Mouse (Mus musculus) midbrain, embryonic 16.5 days (tissue): ENCODE data around the gene Rcsd1. TPM values are rescaled to one million over a fixed set of nuclear protein-coding genes. Genes with fewer than 3 reads are reported as not detected.

ENCODE experiments used
- ATAC-seq: fragments of 200-750 bp; cut with Nextera tagmentation; 2 replicates; pipeline ENCODE4 v1.8.0; 2017; ENCODE audit warnings: moderate TSS enrichment
- H3K27ac ChIP-seq: fragments of 300-500 bp; sonication (generic); 2 replicates; pipeline ENCODE4 v1.5.1; 2014; ENCODE audit warnings: mild to moderate bottlenecking, low read length, mixed read lengths
- H3K27me3 ChIP-seq: fragments of 300-500 bp; sonication (generic); 2 replicates; pipeline ENCODE4 v1.6.1; 2014; ENCODE audit warnings: low read depth, low read length, mixed read lengths; ENCODE audit not compliant: control insufficient read depth, insufficient read depth
- H3K36me3 ChIP-seq: fragments of 300-500 bp; sonication (generic); 2 replicates; pipeline ENCODE4 v1.6.1; 2014; ENCODE audit warnings: mild to moderate bottlenecking, low read length, moderate library complexity, mixed read lengths; ENCODE audit not compliant: control insufficient read depth, insufficient read depth
- H3K4me1 ChIP-seq: fragments of 300-500 bp; sonication (generic); 2 replicates; pipeline ENCODE4 v1.6.1; 2014; ENCODE audit warnings: mild to moderate bottlenecking, low read length, mixed read lengths; ENCODE audit not compliant: control insufficient read depth, insufficient read depth
- H3K4me2 ChIP-seq: fragments of 300-500 bp; sonication (generic); 2 replicates; pipeline ENCODE4 v1.6.1; 2014; ENCODE audit warnings: mild to moderate bottlenecking, low read length, mixed read lengths
- H3K4me3 ChIP-seq: fragments of 300-500 bp; sonication (generic); 2 replicates; pipeline ENCODE4 v1.5.1; 2014; ENCODE audit warnings: low read depth, mild to moderate bottlenecking, low read length, moderate library complexity, mixed read lengths
- H3K9ac ChIP-seq: fragments of 300-500 bp; sonication (generic); 2 replicates; pipeline ENCODE4 v1.6.1; 2014; ENCODE audit warnings: low read depth, low read length, mixed read lengths
- H3K9me3 ChIP-seq: fragments of 300-500 bp; sonication (generic); replicated peaks from 2 replicates; pipeline ENCODE4 v1.6.1; 2014; ENCODE audit warnings: mild to moderate bottlenecking, low read length, mixed read lengths; ENCODE audit not compliant: control insufficient read depth, poor library complexity, severe bottlenecking
- WGBS: fragments of 180-500 bp; shearing (Covaris S2); extraction: QIAGEN DNeasy Blood & Tissue Kit; methylation state at CpG from one replicate; pipeline ENCODE4 v1.1.7; 2014; 5-methylcytosine and 5-hydroxymethylcytosine counted together
- polyA plus RNA-seq: library from polyadenylated mRNA; unstranded; fragments of >200 nt; fragmentation: Nextera tagmentation; extraction: Ambion mirVana; gene quantifications from 2 replicates; pipeline ENCODE4 v1.2.1, GENCODE M21; 2015

The Rcsd1 gene
- polyA plus RNA-seq, 1 experiment from 2014 or later: 7.9 TPM

DNA sequence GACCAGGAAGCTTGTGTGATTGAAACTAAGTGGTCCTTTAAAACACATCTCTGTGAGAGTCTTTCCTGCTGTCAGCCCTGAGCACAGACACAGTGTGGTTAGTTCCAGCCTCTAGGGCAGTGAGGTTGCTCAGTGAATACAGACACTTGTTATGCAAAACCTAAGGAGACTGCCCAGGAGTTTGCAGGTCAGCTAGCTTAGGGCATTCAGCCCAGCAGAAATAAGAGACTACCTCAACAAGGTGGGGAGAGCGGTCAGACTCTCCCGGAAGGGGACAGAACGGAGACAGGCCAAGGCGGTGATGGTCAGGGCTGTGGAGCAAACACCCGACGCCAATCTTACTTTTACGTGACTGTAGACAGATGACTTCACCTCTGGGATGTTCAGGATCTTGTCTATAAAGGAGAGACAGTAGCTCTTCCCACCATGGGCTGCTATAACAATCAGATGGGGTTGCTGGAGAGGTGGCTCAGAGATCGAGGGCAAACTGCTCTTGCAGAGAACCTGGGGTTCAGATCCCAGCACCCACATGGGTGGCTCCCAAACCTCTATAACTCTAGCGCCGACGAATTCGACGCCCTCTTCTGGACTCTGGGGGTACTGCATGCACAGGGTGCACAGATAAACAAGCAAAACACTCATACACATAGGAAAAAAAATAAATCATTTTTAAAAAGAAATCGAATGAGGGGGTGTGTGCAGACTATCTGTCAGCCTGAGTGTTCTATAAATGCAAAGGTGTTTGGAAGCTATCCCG is 30.5 kb downstream of the Rcsd1 start:
- Histone ChIP-seq H3K27ac (no peak overlapping the region), H3K36me3 (no peaks in the 10 kb centered on the region), H3K9me3 (no peaks in the 10 kb centered on the region), H3K4me1 (no peaks in the 10 kb centered on the region), H3K4me3 (no peak overlapping the region), H3K9ac (no peak overlapping the region), H3K27me3 (no peaks in the 10 kb centered on the region), H3K4me2 (no peak overlapping the region)
- WGBS: 62% methylated on average over 15 of the region's 15 CpGs
- no peak for ATAC-seq

- Histone ChIP-seq H3K27ac (no peak overlapping the region), H3K27me3 (no peaks in the 10 kb centered on the region), H3K4me1 (no peaks in the 10 kb centered on the region), H3K9ac (no peak overlapping the region), H3K4me3 (no peak overlapping the region), H3K9me3 (no peaks in the 10 kb centered on the region), H3K36me3 (no peaks in the 10 kb centered on the region), H3K4me2 (no peak overlapping the region)
- WGBS: 62% methylated on average over 4 of the region's 4 CpGs
- ATAC-seq: no peak
Observed at GRCm38 (mm10) chr1:165677558-165677957, 32.0 kb downstream of the Rcsd1 start.

DNA sequence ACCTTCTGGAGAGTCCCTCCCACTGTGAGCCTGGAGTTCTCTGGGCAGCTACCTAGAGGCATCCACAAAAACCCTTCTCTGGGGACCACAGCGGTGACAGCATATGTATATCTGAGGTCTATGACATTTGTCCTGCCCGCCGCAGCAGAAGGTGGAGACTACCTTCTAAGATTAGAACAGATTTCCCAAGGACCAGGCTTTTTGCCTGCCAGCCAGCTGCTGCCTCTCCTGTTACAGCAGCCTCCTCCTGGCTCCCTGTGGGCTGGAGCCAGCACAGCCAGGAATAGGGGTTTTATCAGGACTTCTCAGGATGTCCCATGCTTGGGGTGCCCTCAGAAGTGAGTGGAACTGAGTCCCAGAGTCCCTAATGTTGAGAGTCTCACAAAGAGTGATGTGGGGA is 32.6 kb downstream of the Rcsd1 start:
- Histone ChIP-seq H3K4me3 (no peak overlapping the region), H3K9me3 (no peaks in the 10 kb centered on the region), H3K27ac (no peak overlapping the region), H3K4me1 (no peaks in the 10 kb centered on the region), H3K4me2 (no peak overlapping the region), H3K36me3 (no peaks in the 10 kb centered on the region), H3K9ac (no peak overlapping the region), H3K27me3 (no peaks in the 10 kb centered on the region)
- ATAC-seq: no peak
- WGBS: 79% methylated on average over 3 of the region's 3 CpGs

DNA sequence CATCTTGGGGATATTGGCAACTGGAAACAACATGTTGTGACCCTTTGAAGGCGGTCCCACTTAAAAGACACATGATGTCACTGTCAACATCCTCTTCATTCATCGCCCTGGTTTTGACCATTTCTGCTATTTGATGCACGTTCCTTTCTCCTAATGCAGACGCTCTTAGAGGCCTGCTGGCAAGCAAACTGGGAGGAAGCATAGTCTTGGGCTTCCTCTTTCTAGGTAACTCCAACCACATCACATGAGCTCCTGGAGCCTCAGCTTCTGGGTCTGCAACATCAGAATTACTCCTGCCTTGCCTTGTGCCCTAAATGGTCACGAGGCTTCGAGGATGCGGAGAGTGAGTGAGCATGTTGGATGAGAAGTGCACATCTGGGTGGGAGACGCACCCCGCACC is 34.4 kb downstream of the Rcsd1 start:
- H3K9me3 ChIP-seq: no peaks in the 10 kb centered on the region
- H3K4me2 ChIP-seq: no peak overlapping the region
- H3K4me1 ChIP-seq: no peaks in the 10 kb centered on the region
- 93% methylated on average over 9 of the region's 9 CpGs for WGBS
- H3K27me3 ChIP-seq: no peaks in the 10 kb centered on the region
- no peak overlapping the region for H3K27ac ChIP-seq
- no peak overlapping the region for H3K4me3 ChIP-seq
- no peaks in the 10 kb centered on the region for H3K36me3 ChIP-seq
- no peak overlapping the region for H3K9ac ChIP-seq
- ATAC-seq: no peak

DNA sequence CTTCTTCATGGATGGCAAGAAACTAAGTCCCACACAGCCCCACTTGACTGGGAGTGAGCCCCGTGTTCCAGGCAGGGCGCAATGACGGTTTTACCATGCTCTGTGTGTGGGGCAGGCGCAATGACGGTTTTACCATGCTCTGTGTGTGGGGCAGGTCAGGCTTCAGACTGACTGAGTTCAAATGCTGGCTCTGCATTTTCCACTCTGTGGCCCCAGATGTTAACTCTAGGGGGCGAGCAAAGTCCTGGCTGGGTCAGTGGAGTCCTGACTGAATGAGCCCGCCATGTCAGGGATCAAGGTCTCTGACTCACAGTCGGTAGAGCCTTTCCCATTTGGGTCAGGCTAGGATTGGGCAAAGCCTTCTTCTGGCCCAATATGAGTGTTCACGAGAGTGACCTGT is 37.2 kb downstream of the Rcsd1 start:
- H3K36me3 ChIP-seq: no peaks in the 10 kb centered on the region
- H3K9me3 ChIP-seq: no peaks in the 10 kb centered on the region
- H3K27me3 ChIP-seq: no peaks in the 10 kb centered on the region
- no peaks in the 10 kb centered on the region for H3K4me1 ChIP-seq
- no peak overlapping the region for H3K4me2 ChIP-seq
- H3K27ac ChIP-seq: no peak overlapping the region
- H3K4me3 ChIP-seq: no peak overlapping the region
- no peak overlapping the region for H3K9ac ChIP-seq
- ATAC-seq: no peak
- whole genome bisulfite sequencing: 80% methylated on average over 9 of the region's 9 CpGs

DNA sequence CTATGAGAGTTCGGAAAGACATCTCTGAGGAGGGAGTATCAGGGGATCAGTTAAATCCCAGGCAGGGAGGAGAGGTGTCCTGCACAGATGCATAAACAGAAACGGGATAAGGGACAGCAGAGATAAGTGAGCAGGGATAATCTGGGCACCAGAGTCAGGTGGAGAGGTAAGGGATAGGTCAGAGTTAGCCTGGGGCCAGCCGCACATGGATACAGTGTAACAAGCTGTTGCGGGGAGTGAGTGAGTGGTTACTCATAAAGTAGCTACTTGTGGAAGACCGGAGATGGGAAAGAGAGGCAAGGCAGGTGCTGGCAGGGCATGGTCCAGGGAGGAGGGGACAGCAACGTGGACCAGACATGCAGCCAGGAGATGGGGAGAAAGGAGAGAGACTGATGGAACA is 39.5 kb downstream of the Rcsd1 start:
- Histone ChIP-seq H3K4me2 (no peak overlapping the region), H3K36me3 (no peaks in the 10 kb centered on the region), H3K27ac (no peak overlapping the region), H3K4me3 (no peak overlapping the region), H3K9ac (no peak overlapping the region), H3K27me3 (no peaks in the 10 kb centered on the region), H3K4me1 (no peaks in the 10 kb centered on the region), H3K9me3 (no peaks in the 10 kb centered on the region)
- WGBS: 82% methylated on average over 6 of the region's 6 CpGs
- ATAC-seq: no peak

- H3K9me3 ChIP-seq: no peaks in the 10 kb centered on the region
- WGBS: 82% methylated on average over 4 of the region's 4 CpGs
- H3K9ac ChIP-seq: no peak overlapping the region
- H3K27ac ChIP-seq: no peak overlapping the region
- no peak overlapping the region for H3K4me3 ChIP-seq
- H3K36me3 ChIP-seq: no peaks in the 10 kb centered on the region
- H3K4me1 ChIP-seq: no peaks in the 10 kb centered on the region
- ATAC-seq: no peak
- H3K27me3 ChIP-seq: no peaks in the 10 kb centered on the region
- H3K4me2 ChIP-seq: no peak overlapping the region
Observed at GRCm38 (mm10) chr1:165668904-165669303, 40.7 kb downstream of the Rcsd1 start.

GRCm38 (mm10) chr1:165667380-165667779 is 42.2 kb downstream of the Rcsd1 start:
- H3K4me1 ChIP-seq: peaks cover 2% of the 10 kb centered on the region; the same call in 1 of the 2 replicates
- no peak overlapping the region for H3K9ac ChIP-seq
- no peaks in the 10 kb centered on the region for H3K36me3 ChIP-seq
- no peaks in the 10 kb centered on the region for H3K27me3 ChIP-seq
- H3K4me2 ChIP-seq: no peak overlapping the region
- WGBS: 71% methylated on average over 13 of the region's 13 CpGs
- H3K27ac ChIP-seq: no peak overlapping the region
- H3K4me3 ChIP-seq: no peak overlapping the region
- H3K9me3 ChIP-seq: no peaks in the 10 kb centered on the region
- ATAC-seq: no peak

GRCm38 (mm10) chr1:165666944-165667343 is 42.6 kb downstream of the Rcsd1 start:
- Histone ChIP-seq H3K9ac (no peak overlapping the region), H3K36me3 (no peaks in the 10 kb centered on the region), H3K4me1 (peaks cover 2% of the 10 kb centered on the region; the same call in 1 of the 2 replicates), H3K4me2 (no peak overlapping the region), H3K27me3 (no peaks in the 10 kb centered on the region), H3K4me3 (no peak overlapping the region), H3K9me3 (no peaks in the 10 kb centered on the region), H3K27ac (no peak overlapping the region)
- no peak for ATAC-seq
- WGBS: 92% methylated on average over 6 of the region's 6 CpGs
